Mouse (Mus musculus): ENCODE data around the gene Ing3.

Gene Ing3

DNA sequence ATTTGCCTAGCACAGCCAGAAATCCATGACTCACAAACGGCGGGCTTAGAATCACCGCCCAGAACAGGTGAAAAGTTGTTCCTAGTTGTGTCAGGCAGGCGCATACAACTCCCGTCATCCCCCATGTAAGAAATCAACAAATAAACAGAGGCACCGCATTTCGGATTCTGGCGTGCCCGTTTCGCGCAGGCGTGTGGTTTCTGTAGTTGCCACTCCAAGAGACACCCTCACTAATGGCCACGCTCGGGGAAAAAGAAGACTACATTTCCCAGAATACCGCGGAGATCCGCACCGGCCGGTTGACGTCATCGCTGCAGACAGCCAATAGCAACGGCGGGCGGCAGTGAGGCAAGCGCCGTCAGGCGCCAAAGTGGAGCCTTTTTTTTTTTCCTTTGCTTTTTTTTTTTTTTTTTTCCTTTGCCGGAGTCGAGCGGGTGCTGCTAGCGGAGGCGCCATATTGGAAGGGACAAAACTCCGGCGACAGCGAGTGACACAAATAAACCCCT is at the start of gene Ing3:
Gene Ing3, plus strand, starts transcription at position 346 of the 506 bp plus-strand sequence.
- DNase-seq (ENCODE audit: low spot score), result peak; percentile 99

DNA sequence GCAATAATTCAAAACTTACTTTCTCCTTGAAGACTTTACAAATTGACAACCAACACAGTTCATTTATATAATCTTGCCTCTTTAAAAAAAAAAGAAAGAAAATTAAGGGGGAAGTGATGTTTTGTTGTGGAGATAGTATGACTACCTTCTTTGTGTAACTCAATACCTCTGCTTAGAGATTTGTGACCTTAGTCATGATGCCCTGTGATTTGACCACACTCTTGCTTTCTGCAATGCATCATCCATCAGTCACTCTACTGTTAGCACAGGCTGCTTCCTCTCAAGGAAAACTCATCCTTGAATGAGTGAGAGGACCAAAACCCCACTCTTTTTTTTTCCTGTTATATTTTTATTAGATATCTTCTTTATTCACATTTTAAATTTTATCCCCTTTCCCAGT is 39.7 kb upstream of the Ing3 start:
- DNase-seq (ENCODE audit: low spot score), result no peak

DNA sequence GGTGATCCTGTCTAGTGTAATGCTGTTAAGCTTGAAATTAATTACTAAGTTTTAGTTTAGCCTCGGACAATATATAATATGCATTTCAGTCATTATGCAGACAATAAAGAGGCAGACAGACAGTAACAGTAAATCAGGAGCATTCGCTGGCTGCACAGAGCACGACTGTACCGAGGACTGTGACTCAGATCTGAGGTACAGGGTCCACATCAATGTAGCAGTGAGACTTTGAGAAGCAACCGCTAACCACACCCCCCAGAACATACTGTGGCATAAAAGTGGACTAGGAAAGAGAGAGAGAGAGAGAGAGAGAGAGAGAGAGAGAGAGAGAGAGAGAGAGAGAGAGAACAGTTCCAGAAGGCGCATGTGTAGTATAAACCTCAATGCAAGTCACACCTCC is 38.6 kb upstream of the Ing3 start:
- no peak for DNase-seq (ENCODE audit: low spot score)

DNA sequence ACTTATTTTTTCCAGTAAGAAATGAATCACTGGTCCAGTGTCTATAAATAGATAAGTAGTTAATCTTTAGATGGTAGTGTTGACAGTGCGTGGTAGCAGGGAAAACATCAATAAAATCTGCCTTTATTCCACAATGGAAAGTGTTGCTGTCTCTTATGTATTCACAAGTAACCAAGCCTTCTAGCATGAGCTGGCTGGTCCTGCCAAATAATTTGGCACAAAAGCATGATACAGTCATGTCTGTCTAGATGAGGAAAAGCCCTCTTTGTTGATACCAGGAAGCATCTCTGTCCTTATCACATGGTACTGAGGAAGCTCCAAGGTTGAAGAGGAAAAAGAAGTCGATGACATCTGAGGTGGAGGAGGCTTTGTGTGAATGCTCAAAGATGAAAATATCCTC is 32.8 kb upstream of the Ing3 start:
- DNase-seq (ENCODE audit: low spot score), result no peak

DNA sequence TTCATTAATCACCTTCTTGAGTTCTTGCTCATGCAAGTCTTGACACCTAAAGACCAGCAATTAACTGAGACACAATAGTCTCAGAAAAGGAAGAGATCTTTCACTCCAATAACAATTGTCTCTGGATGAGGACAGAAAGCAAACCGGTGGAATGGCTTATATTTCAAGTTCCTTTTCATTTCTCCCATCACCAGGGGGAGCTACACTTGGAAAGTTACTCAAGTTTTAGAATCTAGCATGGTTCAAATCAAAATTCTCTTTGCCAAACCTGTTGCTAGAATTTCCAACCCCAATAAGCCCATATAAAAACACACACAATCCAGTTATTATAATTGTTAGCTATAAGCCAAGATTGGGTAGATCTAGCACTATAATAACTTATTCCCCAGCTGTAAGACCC is 25.2 kb upstream of the Ing3 start:
- no peak for DNase-seq (ENCODE audit: low spot score)

DNA sequence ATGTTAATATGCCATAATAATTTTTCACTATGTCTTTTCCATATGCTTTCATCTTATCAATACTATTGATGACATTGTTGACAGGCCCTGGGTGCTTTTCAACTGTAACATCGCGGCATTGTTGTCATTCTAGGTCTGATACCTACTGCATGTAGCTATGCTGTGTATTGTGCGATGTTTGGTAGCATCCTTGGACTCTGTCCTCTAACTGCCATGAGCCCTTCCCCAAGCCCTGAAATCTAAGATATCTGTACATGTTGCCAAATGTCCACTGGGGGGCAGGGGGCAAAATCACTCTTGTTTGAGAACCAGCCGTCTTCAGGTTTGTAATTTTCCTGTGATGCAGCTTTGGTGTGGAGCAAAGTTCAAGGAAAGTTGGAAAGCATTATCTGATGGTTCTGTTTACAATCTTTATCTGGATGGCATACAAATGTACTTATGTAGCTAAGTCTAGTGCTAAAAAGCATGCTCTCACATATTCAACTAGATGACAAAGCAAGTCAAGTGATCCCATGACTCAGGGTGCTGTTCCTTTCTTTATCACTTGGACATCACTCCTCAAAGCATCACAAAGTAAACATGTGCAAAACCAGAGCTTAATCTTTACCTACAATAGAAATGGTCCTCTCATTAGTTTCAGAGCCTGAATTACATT is 11.3 kb upstream of the Ing3 start:
- no peak for DNase-seq (ENCODE audit: low spot score)

DNA sequence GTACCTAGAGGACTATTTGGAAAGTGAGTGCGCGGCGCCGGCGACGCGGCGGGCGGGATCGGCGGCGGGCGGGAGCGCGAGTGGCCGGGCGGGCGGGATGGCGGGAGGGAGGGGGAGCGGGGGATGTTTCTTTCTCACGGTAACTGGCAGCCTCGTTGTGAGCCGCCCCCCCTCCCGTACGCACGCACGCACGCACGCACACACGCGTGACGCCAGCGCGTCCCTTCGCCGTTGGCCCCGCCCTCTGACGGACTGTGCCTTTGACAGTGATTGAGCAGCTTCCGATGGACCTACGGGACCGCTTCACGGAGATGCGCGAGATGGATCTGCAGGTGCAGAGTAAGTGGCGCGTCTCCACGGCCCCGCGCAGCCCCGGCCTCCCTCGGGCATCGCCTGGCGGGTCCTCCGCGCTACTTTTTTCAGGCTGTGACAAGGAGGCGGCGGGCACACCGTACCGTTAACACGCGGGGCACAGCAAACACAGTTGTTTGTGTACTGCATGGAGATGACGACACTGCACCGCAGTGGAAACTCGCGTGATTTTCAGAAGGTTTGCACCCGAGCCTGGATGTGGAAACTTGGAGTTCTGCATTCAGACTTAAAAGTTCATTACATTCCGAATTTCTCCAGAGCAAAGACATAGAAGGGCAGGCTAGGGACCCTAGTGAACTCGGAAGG is 539 bp downstream of the Ing3 start:
- peak; percentile 98 for DNase-seq (ENCODE audit: low spot score)

DNA sequence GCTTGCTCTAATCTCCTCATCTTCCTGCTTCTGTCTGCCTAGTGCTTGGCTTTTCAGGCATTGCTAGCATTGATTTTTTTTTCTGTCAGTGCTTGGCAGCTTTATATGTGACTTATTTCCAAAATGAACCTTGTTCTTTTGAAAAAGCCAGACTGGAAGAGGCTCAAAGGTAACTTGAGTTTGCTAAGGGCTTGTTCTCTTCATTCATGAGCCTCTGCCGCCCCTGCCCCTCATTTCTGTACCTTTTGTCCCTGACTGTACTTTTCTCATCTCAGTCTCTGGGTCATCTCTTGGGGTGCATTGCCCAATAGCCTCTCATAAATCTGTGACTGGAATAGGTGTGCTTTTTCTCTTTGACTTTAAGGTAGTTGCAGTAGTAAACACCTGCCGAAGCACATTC is 1.3 kb downstream of the Ing3 start:
- no peak for DNase-seq (ENCODE audit: low spot score)

DNA sequence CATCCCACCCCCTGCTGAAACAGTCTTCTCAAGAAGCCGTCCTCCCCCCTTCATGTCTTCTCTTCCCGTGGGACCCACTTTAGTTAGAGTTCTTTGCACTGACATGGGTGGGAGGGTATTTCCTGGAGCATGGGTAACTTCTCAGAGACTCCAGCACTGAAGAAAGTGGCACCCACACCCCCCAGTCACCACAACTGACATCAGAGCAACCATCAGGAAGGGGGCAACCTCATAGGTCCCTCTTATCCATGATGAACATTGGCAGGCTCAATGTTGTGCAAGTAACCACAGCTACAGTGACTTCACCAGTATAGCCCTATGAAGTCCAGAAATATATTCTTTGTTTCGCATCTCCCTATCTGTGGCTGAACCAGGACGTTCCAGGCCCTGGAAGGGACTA is 6.1 kb downstream of the Ing3 start:
- DNase-seq (ENCODE audit: low spot score), result no peak

DNA sequence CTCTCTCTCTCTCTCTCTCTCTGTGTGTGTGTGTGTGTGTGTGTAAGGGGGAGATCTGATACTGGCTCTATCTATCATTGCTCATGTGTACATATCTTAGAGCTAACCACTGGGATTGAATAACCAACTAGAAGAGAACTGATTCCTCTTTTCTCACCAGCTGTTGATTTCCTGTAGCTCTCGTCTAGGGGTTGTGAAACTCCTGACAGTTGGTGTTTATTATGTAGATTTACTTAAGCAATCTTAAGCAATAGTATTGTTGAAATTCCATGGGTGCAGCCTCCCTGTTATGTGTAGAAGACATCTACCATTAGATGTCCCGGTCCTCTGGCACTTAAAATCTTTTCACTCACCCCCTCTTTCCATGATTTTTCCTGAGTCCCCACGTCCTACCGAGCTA is 9.6 kb downstream of the Ing3 start:
- no peak for DNase-seq (ENCODE audit: low spot score)

DNA sequence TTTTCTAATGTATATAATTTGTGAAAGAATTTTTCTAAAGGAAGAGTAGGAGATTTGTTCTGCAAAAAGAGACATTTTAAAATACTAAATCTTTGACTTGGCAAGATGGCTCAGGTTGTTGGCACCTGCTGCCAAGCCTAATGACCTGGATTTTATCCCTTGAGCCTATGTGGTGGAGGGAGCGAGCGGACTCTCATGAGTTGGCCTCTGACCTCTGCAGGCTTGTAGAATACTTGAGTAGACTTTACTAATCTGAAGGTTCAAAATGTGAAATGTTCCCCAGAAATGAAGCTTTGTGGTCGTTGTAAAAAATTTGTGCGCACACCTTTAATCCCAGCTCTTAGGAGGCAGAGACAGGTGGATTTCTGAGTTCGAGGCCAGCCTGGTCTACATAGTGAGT is 10.5 kb downstream of the Ing3 start:
- no peak for DNase-seq (ENCODE audit: low spot score)

DNA sequence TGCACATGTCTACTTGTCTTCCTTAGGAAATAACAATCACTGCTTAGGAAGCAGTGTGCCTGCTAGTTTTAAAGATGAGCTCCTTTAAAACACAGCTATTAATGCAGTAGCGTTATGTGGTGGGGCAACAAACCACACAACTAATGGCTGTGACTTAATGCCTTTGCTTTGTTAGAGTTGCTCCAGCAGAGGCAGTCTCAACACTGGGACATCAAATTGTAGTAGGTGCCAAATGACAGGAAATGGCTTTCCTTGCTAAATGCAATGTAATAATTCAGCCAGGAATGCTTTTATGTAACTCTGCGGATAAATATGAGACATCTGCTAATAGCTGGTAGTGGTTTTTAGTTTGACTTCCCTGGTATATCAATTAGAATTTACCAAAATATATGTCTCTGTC is 28.2 kb downstream of the Ing3 start:
- no peak for DNase-seq (ENCODE audit: low spot score)

DNA sequence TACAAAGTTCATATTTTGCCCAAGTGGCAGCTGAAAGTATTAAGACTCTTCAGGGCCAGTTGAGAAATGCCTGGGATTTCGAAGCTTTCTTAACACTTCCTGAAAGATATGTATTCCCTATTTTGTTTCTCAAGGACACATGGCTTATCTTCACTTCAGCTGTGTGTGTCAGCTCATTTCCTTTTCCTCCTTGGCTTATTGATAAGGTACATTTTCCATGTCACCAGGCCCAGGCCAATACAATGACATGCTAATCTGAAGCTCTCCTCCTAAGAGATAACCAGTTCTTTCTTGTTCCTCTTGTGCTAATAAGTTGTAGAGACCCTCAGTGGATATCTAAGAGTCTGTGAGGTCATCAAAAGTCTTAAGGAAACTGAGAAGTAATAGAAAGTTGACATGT is 31.7 kb downstream of the Ing3 start:
- no peak for DNase-seq (ENCODE audit: low spot score)

DNA sequence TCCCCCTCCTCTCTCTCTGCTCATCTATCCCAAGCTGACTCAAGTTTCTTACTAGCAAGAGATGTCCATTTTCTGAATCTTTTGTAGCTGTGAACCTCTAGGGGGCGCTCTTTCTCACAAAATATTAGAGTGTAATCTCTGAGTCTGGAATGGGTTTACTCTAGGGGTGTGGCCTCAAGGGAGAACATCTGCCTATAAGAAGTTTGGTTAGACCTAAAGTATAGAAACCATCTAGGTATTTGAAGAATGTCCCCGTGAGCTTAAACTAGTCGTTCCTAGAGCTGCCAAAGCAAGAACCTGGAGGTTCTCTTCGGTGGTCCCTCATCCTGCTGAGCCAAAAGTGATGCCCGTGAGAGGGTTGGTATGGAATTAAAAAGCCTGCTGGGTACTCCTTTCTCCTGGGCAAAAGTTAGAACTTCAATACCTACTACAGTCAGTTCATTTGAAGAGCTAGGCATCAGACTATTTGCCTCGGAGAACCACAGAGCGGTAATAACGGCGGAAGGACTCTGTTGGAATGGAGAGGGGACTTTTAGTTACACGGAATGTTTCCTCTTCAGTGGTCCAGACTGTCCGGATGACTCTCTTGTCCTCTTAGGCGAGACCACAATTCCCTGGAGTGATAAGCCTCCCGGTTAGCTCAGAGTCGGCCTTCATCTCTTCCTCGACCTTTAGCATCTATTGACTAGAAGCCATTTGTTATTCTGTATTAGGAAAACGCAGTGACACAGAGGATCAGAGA is 35.8 kb downstream of the Ing3 start:
- DNase-seq (ENCODE audit: low spot score), result peak; percentile 48

DNA sequence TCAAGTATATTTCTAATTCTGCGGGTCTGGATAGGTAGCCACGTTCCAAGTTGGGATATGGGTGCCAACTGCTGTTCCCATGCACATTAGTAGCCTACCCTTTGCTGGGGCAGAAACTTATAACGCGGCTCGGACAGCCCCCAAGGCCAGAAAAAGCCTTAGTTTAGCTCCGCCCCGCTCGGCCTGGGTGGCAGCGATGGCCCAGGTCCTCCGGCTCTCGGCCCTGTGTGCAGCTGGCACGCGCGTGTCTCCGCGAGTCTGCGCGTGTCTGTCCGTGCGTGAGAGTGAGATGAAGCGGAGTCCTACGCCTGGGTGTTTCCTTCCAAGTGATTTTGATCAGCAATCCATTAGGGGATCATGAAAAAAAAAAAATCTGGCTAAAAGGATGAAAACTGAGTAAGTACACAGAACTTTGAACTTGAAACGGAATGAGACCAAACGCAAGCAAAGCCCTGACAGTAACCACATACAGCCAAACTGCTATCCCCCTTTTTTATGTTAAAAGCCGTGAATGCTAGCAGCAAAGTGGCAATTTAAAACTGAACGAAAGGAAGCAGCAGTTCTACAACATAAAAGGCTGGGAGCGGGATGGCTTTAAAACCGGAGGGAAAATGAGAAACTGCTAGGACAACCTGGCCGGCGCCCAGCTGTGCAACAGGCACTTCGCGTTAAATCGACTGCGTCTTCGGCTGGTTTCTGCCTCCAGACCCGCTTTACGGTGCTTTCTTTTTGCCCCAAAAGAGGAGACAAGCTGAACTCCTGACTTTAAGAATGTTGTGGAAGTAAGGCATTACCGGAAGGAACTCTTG is 36.6 kb downstream of the Ing3 start, which contains the start of gene Cped1:
Gene Cped1, plus strand, starts transcription at position 185 of the 809 bp plus-strand sequence.
- no peak for DNase-seq (ENCODE audit: low spot score)

DNA sequence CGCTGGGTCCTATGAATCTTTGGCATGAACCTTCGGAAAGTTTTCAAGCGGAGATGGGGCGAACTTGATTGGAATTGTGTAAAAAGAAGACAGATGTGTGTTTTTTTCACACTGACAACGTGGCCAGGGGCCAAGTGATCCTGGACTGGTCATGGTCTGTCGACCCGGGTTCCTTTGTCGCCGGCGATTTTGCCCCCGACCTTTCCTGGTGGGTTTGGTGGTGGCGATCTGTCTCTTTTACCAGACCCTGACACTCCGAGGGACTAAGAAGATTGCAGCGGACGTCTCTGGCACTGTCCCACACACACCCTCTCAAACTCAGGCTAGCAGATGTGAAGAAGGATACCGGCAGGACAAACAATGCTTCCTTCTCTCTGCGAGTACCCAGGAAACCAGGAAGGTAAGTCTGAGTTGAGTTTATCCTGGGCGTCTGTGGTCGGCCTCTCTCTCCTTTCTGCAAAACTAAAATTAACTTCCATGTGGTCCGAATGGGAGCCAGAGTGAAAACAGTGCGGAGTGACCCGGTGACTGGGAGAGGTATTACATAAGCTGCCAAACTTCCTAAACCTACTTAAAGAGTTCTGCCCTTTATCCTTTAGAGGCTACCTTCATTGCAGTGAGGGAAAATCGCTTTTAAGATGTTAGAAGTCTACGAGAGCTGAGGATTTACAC is 37.4 kb downstream of the Ing3 start:
- no peak for DNase-seq (ENCODE audit: low spot score)

DNA sequence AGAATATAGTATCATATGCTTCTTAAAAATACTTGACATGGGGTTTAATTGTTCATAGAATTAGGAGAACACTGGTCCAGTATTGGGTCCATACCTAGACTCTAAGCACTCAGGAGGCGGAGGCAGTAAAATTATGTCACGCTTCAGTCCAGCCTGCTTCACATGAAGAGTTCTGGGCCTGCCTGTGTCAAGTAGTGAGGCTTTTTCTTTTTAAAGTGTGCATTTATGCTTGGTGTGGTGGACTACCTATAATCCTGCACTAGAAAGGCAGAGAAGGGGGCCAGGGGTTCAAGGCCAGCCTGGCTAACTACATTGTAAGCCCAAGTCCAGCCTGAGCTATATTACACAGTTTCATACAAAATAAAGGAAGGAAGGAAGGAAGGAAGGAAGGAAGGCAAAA is 38.2 kb downstream of the Ing3 start:
- no peak for DNase-seq (ENCODE audit: low spot score)

DNA sequence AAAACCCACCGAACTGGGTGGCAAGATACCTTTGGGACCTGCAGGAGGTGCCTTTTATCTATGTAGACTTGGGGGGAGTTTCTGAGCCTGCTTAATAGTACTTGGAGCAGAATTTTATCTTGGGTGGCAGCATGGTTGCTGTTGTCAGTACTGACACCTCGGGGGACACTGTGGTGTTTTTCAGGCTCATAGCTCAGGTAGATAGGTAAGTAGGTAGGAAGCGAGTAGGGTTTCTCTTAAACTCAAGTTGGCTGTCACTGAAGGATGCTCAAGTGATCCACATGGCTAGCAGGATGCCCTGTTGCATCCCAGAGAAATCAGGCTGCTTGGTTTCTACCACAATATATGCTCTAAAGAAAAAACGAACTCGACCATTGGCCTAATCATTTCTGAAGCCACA is 38.9 kb downstream of the Ing3 start:
- no peak for DNase-seq (ENCODE audit: low spot score)

DNA sequence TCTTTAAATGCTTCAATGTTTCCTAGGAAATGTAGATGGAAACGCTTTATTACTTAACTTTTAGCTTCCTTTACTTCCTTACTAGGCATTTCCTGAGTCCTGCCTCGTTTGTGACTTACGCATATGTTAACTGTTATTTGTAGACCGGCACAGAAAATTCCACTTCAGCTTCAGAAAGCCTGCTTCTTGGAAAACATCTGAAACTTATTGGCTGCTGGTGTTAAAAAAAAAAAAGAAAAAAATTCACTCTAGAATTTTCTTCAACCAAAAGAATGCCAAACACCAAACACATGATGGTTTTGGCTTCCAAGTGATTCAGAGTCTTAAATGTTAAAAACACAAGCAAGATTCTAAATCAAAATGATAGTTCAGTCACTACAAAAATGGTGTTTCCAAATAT is 39.7 kb downstream of the Ing3 start:
- DNase-seq (ENCODE audit: low spot score), result no peak

DNA sequence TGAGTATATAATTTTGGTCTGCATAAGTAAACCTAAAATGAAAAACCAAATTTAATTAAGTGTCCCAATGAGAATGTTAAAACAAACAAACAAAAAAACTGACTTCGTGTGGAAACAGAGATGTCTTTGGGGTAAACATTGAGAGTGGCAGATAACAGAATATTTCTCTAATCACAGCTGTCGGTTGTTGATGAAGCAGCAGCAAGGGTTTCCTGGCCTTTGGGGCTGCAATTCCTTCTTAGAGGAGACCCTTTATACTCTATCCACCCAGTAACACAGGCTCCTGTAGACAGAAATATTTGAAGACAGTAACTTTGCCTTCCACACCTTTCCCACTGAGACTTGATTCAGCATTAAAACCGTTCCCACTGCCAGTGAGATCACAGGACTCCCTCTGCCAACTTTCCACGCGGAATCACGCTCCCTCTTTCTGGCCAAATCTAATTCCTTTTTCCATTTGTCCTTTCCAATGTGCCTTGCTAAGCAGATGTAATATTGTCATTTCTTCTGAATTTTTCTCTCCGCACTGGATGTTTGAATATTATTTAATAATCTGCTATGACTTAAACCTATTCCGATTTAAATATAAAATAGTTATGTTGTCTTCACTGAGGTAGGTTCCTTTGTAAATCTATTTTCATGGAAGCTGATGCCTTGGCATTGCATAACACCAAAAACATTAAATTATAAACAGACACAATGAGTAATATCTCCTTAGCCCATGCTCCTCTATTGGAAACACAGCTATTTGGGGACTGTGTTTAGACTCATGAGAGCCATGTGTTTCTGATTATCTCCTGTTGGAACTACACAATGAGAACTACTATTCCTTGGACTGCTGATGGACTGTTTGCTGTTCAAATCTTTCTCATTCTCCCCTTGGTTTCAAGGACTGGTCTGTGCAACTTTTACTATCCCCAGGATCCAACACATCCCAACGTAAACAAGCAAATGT is 41.1 kb downstream of the Ing3 start:
- no peak for DNase-seq (ENCODE audit: low spot score)

DNA sequence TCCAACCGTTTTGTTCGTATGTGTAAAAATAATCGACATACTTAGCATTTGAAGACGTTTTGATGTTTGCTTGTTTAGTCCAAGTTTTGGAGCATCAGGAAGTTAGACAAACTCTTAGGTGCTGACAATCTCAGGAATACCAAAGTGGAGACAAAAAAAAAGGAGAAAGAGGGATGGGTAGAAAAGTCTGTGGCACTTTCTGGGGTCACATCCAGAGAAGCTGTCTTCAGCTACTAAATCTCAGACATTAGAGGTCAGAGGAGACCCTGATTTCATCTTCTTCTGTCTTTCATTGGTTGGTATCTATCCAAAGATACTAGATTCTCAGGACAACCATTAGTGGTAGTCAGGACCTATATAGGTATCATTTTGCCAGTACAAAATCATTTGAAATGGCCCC is 41.8 kb downstream of the Ing3 start:
- DNase-seq (ENCODE audit: low spot score), result no peak
